Mouse (Mus musculus) layer of hippocampus, adult 9-11 months (tissue): ENCODE results near the gene Psip1.

Experiments used
- DNase-seq: peaks from one replicate; pipeline ENCODE4 v3.0.0; 2022

Psip1 gene

GRCm38 (mm10) chr4:83414241-83414824, 71.9 kb downstream of the Psip1 start:
- no peak for DNase-seq

- DNase-seq = no peak
Measured at GRCm38 (mm10) chr4:83412060-83412459, 74.2 kb downstream of the Psip1 start.

DNA sequence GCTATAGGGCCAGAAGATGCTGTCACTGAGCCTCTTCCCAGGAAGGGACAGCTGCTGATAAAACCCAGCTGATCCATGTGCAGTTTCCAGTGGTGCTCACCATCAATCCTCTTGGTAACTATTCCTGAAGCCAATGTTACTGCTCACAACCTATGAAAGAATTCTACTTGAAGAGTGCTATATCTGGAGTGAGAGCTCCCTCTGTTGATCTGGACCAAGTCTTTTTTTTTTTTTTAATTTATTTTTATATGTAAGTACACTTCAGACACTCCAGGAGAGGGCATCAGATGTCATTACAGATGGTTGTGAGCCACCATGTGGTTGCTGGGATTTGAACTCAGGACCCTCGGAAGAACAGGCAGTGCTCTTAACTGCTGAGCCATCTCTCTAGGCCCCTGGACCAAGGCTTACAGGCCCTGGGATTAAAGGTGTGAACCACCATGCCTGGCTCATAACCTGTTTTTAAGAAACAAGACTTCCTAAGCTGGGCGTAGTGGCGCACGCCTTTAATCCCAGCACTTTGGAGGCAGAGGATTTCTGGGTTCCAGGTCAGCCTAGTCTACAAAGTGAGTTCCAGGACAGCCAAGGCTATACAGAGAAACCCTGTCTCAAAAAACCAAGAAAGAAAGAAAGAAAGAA, 76.3 kb downstream of the Psip1 start:
- no peak for DNase-seq

- DNase-seq = no peak
Measured at GRCm38 (mm10) chr4:83407688-83408087, 78.6 kb downstream of the Psip1 start.
